Mouse (Mus musculus): ENCODE measurements around the gene Fam131c. TPM values are rescaled to one million over a fixed set of nuclear protein-coding genes. Genes with fewer than 3 reads are reported as not detected.

Fam131c gene
- polyA plus RNA-seq, 2 experiments = 0.03 to 0.09 TPM

DNA sequence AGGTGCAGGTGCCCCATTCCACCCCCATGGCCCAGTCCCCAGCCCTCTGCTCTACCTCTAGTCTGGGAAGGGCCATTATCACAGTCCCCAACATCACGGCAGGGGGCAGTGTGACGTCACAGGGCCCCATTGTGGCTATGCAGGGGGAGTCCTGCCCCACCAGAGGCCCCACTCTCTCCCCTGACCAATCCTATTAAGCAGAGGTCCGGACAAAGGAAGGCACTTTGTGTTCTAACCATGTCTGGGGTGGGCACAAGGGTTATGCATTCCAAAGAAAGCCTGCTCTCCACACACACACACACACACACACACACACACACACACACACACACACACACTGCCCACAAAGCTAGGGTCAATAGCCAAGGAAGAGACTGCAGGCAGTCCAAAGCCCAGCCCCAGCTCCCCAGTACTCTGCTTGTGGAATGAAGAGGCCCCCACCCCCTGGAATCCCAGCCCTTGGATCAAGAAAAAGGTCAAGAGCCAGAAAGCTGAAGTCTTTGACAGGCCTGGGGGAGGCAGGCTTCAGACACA is 32.7 kb upstream of the Fam131c start:
- Histone ChIP-seq H3K36me3 (replicated peaks; ENCODE audit: control insufficient read depth, insufficient read depth, low read depth) (no peaks in the 10 kb centered on the region), H3K27ac (no peak overlapping the region), H3K4me1 (replicated peaks; ENCODE audit: control insufficient read depth in 2 of 2, insufficient read depth in 2 of 2, low read length in 1 of 2) (no peaks in the 10 kb centered on the region), H3K9me3 (ENCODE audit: control insufficient read depth, low read length) (no peaks in the 10 kb centered on the region), H3K9ac (replicated peaks) (no peak overlapping the region), H3K27me3 (ENCODE audit: control insufficient read depth, insufficient read depth, low read length) (no peaks in the 10 kb centered on the region), H3K4me2 (ENCODE audit: low read depth) (no peak overlapping the region), H3K4me3 (ENCODE audit: insufficient read depth in 1 of 2, low read depth in 2 of 2, low read length in 2 of 2) (no peak overlapping the region)
- ATAC-seq (ENCODE audit: insufficient read depth) (no peak), DNase-seq (ENCODE audit: low read depth in 3 of 3, low spot score in 3 of 3) (no peak)
- TF ChIP-seq EP300 (IDR thresholded peaks at IDR 0.05; ENCODE audit: low read depth) (no peak), CTCF (IDR thresholded peaks at IDR 0.05; ENCODE audit: low read depth) (no peak)
- WGBS (ENCODE audit: insufficient replicate concordance) = 16% methylated on average over 3 of the region's 3 CpGs

DNA sequence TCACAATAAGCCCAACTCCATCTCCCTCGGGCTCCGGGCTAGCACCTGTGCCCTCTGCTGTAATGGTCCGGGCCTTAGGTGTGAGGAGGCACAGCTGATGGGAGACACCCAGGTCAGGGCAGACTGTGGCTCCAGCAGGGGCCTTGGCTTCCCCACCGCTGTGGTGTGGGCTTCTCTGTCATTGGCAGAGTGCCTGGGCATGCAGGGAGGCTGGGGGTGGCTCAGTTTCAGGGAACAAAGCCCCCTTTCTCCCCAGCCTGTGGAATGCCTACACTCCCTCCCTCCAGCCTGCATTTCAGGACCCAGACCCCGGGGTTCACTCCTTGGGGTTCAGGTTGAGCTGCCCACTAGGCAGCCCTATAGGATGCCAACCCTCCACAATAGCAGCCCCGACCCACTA is 31.8 kb upstream of the Fam131c start:
- H3K27ac ChIP-seq = no peak overlapping the region
- no peak for DNase-seq (ENCODE audit: low read depth in 3 of 3, low spot score in 3 of 3)
- 55% methylated on average over 6 of the region's 6 CpGs for WGBS (ENCODE audit: insufficient replicate concordance)

DNA sequence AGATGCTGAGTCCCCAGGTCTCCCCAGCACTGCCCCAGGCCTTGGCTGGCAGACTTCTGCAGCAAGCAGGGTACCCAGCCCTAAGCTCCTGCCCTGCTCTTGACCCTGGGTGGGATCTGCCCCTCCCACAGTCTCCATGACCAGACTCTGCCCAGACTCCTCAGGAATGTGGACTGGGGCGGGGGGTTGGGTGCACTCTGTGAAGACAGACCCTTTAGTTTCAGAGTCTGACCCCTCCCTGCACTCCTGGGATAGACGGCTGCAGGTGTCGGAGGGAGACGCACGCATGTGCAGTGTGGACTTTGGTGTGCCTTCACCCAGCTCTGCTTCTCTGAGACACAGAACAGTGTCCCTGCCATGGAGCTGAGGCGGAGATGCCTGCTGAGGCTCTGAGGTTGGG is 30.0 kb upstream of the Fam131c start:
- DNase-seq (ENCODE audit: low read depth in 3 of 3, low spot score in 3 of 3) = no peak
- H3K36me3 ChIP-seq (replicated peaks; ENCODE audit: control insufficient read depth, insufficient read depth, low read depth) = no peaks in the 10 kb centered on the region
- no peak overlapping the region for H3K4me3 ChIP-seq (ENCODE audit: insufficient read depth in 1 of 2, low read depth in 2 of 2, low read length in 2 of 2)
- H3K27ac ChIP-seq = no peak overlapping the region
- H3K4me2 ChIP-seq (ENCODE audit: low read depth) = no peak overlapping the region
- no peaks in the 10 kb centered on the region for H3K27me3 ChIP-seq (ENCODE audit: control insufficient read depth, insufficient read depth, low read length)
- H3K9me3 ChIP-seq (ENCODE audit: control insufficient read depth, low read length) = no peaks in the 10 kb centered on the region
- no peak for TF ChIP-seq CTCF (IDR thresholded peaks at IDR 0.05; ENCODE audit: low read depth)
- TF ChIP-seq EP300 (IDR thresholded peaks at IDR 0.05; ENCODE audit: low read depth) = no peak
- ATAC-seq (ENCODE audit: insufficient read depth) = no peak
- no peaks in the 10 kb centered on the region for H3K4me1 ChIP-seq (replicated peaks; ENCODE audit: control insufficient read depth in 2 of 2, insufficient read depth in 2 of 2, low read length in 1 of 2)
- WGBS (ENCODE audit: insufficient replicate concordance) = 45% methylated on average over 6 of the region's 6 CpGs
- H3K9ac ChIP-seq (replicated peaks) = no peak overlapping the region

More for the DNA sequence above, 31.8 kb upstream of the Fam131c start:
- Histone ChIP-seq H3K36me3 (replicated peaks; ENCODE audit: control insufficient read depth, insufficient read depth, low read depth) (no peaks in the 10 kb centered on the region), H3K27me3 (ENCODE audit: control insufficient read depth, insufficient read depth, low read length) (no peaks in the 10 kb centered on the region), H3K9ac (replicated peaks) (no peak overlapping the region), H3K4me2 (ENCODE audit: low read depth) (no peak overlapping the region), H3K4me3 (ENCODE audit: insufficient read depth in 1 of 2, low read depth in 2 of 2, low read length in 2 of 2) (no peak overlapping the region), H3K9me3 (ENCODE audit: control insufficient read depth, low read length) (no peaks in the 10 kb centered on the region), H3K4me1 (replicated peaks; ENCODE audit: control insufficient read depth in 2 of 2, insufficient read depth in 2 of 2, low read length in 1 of 2) (no peaks in the 10 kb centered on the region)
- no peak for ATAC-seq (ENCODE audit: insufficient read depth)
- TF ChIP-seq CTCF (IDR thresholded peaks at IDR 0.05; ENCODE audit: low read depth) (no peak), EP300 (IDR thresholded peaks at IDR 0.05; ENCODE audit: low read depth) (no peak)

DNA sequence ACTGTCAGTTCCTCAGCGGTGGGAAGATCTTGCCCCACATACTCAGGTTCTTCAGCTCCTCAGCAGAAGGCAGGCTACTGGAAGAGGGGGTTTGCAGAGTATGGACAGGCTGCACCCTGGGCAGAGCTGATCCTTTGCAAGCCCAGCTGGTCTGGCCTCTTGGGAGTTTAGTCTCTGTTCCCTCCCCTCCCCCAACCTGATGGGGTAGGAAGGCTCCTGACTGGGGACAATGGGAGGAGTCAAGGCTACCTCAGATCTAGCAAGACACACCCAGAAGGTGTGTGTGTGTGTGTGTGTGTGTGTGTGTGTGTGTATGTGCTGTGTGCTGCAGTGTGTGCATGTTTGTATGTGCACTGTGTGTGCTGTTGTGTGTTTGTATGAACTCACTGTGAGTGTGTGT is 29.2 kb upstream of the Fam131c start:
- H3K27ac ChIP-seq = no peak overlapping the region
- H3K27me3 ChIP-seq (ENCODE audit: control insufficient read depth, insufficient read depth, low read length) = no peaks in the 10 kb centered on the region
- H3K9ac ChIP-seq (replicated peaks) = no peak overlapping the region
- no peak overlapping the region for H3K4me2 ChIP-seq (ENCODE audit: low read depth)
- ATAC-seq (ENCODE audit: insufficient read depth) (no peak), DNase-seq (ENCODE audit: low read depth in 3 of 3, low spot score in 3 of 3) (no peak)
- no peaks in the 10 kb centered on the region for H3K36me3 ChIP-seq (replicated peaks; ENCODE audit: control insufficient read depth, insufficient read depth, low read depth)
- TF ChIP-seq EP300 (IDR thresholded peaks at IDR 0.05; ENCODE audit: low read depth) = no peak
- TF ChIP-seq CTCF (IDR thresholded peaks at IDR 0.05; ENCODE audit: low read depth) = no peak
- 18% methylated on average over 1 of the region's 1 CpGs for WGBS (ENCODE audit: insufficient replicate concordance)
- no peaks in the 10 kb centered on the region for H3K9me3 ChIP-seq (ENCODE audit: control insufficient read depth, low read length)
- H3K4me1 ChIP-seq (replicated peaks; ENCODE audit: control insufficient read depth in 2 of 2, insufficient read depth in 2 of 2, low read length in 1 of 2) = no peaks in the 10 kb centered on the region
- H3K4me3 ChIP-seq (ENCODE audit: insufficient read depth in 1 of 2, low read depth in 2 of 2, low read length in 2 of 2) = no peak overlapping the region

DNA sequence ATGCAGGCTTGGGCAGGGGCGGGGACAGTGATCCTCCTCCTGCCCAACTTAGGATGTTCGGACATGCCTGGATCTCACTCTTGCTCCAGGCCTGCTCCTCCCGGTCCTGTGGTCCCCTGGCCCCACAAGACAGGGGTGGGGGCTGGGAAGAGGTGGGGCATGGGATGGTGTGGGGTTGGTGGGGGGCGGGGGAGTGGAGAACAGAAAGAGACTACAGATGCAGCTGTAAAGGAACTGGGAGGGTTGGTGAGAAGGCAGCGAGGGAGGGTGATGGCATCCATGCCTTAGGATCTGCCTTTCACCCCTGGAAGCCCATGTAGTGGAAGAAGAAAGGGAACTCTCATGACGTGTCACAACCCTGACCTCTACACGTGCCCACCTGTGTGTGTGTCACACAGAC is 26.5 kb upstream of the Fam131c start:
- Histone ChIP-seq H3K4me3 (ENCODE audit: insufficient read depth in 1 of 2, low read depth in 2 of 2, low read length in 2 of 2) (no peak overlapping the region), H3K27me3 (ENCODE audit: control insufficient read depth, insufficient read depth, low read length) (no peaks in the 10 kb centered on the region), H3K27ac (no peak overlapping the region), H3K9ac (replicated peaks) (no peak overlapping the region), H3K4me2 (ENCODE audit: low read depth) (no peak overlapping the region), H3K9me3 (ENCODE audit: control insufficient read depth, low read length) (no peaks in the 10 kb centered on the region), H3K4me1 (replicated peaks; ENCODE audit: control insufficient read depth in 2 of 2, insufficient read depth in 2 of 2, low read length in 1 of 2) (no peaks in the 10 kb centered on the region), H3K36me3 (replicated peaks; ENCODE audit: control insufficient read depth, insufficient read depth, low read depth) (no peaks in the 10 kb centered on the region)
- ATAC-seq (ENCODE audit: insufficient read depth) = no peak
- TF ChIP-seq EP300 (IDR thresholded peaks at IDR 0.05; ENCODE audit: low read depth) (no peak), CTCF (IDR thresholded peaks at IDR 0.05; ENCODE audit: low read depth) (no peak)
- DNase-seq (ENCODE audit: low read depth in 3 of 3, low spot score in 3 of 3) = no peak
- WGBS (ENCODE audit: insufficient replicate concordance) = 46% methylated on average over 7 of the region's 7 CpGs
